Mouse (Mus musculus) right cerebral cortex, postnatal 25 days (tissue): ENCODE data around the gene Hspb9.

Experiments used
- DNase-seq: peaks from one replicate; pipeline ENCODE4 v3.0.0; 2022

Gene Hspb9

DNA sequence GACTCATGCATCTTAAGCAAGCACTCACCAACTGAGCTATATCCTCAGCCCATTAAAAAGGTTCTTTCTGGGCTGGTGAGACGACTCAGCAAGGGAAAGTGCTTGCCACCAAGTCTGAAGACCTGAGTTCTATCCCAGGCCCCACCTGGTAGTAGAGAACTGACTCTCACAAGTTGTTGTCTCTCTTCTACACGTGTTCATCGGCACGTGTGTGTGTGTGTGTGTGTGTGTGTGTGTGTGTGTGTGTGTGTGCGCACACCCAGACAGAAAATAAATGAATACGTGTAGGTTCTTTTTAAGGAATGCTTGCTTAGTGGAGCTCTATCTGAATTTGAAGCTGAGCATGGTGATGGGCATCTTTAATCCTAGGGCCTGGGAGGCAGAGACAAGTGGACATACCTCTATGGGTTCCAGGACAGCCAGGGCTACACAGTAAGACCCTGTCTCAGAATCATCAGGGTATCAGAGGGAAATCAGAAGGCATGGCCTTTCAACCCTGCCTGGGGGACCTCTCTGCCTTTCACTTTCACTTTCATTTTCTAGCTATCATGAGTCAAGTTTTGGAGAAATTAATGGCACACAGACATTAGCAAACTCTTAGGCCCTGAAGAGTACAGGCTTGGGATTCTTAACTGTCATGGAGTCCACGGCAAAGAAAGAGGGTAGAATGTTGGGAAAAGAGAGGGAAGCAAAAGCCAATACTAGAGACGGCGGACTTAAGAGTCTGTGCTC lies 21.6 kb downstream of the Hspb9 start:
- no peak for DNase-seq

DNA sequence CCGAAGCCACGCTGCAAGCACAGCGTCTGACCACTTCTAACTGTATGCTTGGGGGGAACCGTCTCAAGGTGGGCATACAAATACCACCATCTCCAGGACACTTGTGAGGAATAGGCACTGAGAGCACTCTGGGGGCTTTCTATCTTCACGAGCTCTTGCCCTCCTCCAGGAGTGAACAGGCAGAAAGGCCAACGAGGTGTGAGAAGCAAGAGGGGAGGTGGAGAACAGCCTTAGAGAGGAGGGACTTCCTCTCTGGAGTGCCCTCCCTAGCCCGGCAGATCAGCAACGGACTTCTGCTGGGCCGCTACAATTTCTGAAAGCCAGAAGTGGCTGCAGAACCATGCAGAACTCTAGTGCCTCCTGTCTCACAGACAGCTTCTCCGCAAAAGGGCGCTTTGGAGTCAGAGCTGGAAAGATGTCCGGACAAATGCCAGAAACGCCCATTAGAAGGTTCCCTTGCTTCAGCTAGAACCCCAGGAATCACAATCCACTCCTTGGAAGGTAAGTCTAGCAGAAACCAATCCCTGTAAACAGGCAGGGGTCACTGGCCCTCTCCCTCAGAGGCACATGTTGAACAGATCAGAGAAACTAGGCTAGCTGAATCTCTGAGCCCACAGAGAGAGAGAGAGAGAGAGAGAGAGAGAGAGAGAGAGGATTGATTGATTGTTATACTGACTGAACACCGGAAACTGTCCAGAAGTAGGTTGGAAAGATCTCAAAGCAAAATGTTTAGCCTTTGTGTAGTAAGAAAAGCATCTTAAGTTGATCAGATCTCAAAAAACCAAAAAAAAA lies 22.5 kb downstream of the Hspb9 start:
- DNase-seq, result no peak

DNA sequence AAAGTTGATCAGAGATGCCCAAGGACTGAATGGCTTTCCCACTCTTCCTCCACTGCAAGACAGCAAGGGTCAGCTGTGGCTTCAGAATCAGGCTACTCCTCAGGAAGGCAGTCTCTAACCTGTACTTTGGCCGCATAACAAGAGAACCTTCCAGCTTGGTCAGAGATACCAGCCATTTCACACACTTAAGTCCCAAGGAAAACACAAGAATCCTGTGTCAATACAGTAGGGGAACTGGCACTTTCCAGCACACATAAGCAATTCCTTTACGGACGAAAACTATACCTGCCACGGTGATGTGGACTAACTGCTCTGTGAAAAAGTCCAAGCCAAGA lies 23.1 kb downstream of the Hspb9 start:
- DNase-seq, result no peak

DNA sequence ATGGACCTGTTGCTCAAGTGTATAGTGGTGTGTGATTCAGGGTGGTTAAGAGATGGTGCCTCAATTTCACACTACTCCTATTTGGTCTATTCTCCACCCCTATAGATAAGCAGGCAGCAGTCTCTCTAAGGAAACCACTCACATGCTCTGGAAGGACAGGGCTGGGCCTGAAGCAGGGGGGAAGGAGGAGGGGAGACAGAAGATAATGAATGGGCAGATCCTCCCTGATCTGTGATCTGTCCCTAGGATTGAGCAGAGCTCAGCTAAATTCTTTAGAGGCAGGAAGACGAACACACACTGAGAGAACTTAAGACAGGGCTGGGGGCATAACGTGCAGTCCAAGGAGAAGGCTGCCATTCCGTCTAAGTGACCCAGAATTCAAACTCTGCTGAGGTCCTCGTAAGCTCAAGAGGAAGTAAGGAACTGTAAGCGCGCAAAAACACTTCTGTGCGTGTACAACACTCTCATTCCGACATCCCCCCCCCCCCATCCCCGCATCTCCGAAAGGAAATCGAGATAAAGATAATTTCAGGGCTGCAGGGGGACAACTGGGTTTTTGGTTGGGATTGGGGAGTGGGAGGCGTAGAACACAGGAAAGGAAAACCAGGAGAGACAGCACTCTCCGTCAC lies 23.6 kb downstream of the Hspb9 start:
- no peak for DNase-seq

DNA sequence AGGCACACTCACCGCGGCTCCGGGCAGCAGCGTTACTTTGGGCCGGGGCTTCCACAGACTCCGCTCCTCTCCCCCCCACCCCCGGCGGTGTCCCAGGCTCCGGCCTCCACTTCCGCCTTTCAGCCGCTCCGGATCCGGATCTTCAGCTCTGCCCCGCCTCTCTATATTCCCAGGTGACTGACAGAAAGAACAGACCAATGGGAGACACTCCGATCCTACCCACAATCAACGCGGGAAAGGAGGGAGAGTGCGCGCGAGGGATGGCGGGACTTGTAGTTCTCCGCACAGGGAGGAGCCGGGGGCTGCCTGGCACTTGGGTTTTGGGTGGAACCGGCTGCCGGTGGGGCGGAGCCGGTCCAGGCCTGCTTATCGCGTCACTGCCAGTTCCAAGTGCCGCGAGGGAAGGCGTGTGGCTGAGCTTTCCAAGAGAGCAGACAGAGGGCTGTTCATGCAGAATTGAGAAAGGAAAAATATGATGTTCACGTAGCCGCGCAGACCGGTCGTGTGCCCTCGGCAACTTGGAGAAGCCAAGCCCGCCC lies 24.5 kb downstream of the Hspb9 start, which contains the start of gene Rab5c:
Gene Rab5c, minus strand, starts transcription at position 150 of the 539 bp plus-strand sequence.
- peak; percentile 99 for DNase-seq

DNA sequence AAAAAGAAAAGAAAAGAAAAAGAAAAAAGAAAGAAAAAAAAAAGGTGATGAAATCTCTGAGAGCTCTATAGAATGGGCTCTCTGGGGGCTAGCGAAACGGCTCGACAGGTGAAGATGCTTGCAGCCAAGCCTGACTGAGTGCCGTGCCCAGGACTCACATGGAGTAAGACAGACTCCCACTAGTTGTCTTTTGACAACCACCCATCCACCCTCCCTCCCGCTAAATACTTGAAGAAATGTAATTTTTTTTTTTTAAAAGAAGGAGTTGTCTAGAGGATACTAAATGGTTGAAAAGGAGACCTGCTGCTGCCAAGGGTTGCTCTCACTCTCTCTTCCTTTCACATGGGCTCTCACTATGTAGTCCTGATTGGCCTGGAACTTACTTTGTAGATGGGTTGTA lies 25.1 kb downstream of the Hspb9 start:
- DNase-seq, result no peak

DNA sequence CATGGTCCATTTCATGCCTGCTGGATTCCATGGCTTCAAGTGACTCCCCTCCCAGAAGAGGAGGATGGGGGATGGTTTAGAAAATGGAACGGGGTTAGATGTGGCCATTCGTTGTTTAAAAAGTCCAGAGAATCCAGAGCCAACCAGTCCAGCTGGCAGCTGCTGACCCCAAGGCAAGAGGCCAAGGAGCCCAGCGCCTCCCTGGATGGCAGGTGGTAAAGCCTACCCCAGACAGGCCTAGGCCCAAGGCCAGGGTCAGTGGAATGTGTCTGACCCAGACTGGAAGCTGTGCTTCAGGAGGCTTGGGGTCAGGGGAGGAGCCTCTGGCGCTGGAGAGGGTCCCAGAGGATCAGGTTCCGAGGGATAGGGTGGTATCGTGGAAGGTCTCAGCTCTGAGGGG lies 27.7 kb downstream of the Hspb9 start:
- no peak for DNase-seq

DNA sequence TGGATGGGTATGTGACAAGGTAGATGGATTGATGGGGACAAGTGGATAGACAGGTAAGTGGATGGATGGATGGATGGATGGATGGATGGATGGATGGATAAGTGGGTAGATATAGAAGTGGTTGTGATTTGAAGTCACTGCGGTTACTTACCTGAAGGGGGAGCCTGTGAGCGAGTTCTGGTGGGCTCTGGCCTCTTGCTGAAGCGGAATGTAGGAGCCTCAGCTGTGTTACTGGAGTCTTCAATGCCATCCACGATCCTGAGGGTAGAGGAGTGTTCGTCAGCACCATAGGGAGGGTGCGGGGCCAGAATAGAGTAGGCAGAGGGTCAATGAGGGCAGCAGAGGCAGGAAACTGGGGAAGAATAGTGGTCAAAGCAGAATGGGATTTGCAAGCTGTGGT lies 31.4 kb downstream of the Hspb9 start:
- peak; percentile 36 for DNase-seq

DNA sequence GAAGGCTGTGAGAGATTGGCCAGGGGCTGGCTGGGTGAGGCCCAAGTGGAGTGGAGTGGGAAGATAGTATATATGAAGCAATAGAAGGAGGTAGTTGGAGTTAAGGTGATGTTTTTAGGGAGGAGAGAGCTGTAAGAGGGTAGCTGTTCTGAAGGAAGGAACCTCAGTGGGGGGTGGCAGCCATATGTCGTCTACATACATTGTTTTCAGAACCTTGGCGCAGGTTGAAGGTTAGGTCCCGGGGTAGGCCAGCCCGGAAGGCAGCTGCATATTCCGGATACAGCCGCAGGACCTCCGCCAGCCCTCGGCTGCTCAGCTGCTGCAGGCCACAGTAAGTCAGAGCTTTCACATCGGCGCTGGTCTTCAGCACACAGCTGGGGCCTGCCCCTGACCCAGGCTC lies 32.9 kb downstream of the Hspb9 start:
- DNase-seq, result no peak

DNA sequence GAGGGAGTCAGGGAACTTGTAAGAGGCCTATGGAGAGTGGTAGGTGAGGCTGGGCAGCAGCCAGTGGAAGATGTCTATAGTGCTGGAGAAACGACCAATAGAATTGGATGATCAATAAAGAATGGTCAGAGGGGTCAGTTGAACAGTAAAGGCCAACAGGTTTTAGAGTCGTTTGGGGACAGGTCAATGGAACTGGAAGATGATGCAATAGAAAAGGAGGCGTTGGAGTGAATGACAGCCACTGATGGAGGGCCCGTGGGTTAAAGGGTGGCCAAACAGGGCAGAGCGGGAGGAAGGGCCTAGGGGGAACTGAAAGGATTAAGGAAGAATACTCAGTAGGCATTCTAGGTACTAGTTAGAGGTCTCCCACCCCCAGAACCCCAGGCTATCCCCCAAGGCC lies 33.5 kb downstream of the Hspb9 start:
- DNase-seq, result no peak

DNA sequence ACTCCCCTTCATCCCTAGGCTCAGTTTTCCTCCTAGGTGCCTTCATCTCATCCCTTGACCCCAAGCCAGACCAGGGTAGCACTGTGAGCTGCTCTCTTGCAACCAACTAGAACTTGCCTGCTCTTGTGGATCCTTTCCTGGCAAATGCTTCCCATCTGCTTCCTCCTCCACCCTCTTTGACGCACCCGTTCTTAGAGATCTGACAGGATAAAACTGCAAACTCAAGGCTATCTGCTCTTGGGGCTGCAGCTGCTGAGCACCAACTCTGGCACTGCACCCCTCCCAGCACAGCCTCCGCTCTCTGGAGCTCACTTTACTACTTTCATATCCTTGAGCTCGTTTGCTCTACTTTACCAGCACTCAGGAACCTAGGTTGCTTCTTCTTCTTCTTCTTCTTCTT lies 35.0 kb downstream of the Hspb9 start:
- DNase-seq, result no peak

DNA sequence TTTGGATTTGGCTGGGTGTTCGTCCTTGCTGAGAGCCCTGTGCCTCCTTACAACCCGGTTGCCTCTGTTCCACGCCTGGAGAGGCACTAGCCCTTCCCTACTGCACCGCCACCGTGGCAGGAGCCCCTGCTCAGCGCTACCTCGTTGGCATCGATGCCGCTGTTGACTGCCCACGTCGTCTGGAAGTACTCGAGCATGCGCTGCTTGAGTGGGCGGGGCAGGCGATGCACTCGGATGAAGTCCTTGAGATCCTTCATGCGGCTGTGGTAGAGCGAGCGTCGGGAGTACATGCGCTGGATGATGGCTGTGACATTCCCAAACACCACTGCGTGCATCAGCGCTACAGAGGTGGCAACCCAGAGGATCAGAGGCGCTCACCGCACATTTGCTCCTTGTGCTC lies 35.8 kb downstream of the Hspb9 start:
- peak; percentile 47 for DNase-seq

DNA sequence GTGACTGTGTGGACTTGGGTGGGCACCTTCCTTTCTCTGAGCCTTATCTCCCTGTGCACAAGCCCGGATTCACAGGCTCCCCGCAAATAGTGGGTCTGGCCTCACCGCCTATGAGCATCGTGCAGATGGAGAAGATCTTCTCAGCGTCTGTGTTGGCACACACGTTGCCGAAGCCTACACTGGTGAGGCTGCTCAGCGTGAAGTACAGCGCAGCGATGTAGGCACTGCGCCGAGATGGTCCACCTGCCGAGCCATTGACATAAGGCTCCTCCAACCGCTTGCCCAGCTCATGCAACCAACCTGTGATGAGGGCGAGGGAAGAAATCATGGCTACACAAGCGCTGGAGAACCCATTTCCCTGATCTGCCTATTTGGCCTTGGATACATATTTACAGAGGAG lies 36.5 kb downstream of the Hspb9 start:
- DNase-seq, result peak; percentile 52

DNA sequence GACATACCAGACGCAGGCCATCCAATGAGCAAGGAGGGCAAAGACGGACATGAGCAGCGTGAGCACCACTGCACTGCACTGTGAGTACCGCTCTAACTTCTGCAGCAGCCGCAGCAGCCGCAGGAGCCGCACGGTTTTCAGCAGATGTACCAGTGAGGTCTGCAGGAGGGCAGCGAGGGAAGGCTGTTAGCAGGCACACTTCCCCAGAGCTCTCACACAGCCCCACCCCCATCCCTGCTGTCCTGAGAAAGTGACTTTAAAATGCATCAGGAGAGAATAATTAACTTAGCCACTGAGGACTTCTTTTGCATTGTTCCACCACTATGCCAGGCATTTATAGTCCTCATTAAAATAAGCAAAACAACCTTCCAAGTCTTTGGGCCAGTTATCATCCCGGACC lies 38.6 kb downstream of the Hspb9 start:
- no peak for DNase-seq

DNA sequence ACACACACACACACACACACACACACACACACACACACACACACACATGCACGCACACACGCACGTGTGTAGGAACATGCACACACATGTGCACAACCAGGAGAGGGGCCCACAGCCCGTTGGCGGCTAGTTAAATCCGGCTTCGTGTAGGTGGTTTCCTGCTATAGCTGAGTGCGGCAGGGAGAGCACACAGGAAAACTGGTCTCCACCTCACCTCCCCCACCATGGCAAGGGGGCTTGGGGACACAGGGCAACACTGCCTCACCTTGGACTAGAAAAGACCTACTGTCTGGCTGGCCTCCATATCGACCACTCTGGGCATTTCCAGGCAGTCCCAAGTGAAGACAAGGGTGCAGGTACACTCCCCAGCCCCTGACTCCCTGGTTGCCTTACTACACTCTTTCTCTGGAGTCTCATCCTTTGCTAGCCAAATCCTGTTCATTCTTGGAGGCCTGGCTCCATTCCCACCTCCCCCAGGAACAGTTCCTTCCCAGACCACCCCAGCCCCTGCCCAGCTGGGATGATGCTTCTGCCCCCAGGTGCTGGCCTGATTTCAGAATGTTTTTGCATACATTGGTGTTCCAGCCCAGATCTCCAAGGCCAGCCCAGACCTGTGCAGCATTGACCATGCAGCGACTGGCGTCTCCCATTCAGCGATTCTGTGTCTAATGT lies 40.5 kb downstream of the Hspb9 start:
- DNase-seq, result peak; percentile 73

DNA sequence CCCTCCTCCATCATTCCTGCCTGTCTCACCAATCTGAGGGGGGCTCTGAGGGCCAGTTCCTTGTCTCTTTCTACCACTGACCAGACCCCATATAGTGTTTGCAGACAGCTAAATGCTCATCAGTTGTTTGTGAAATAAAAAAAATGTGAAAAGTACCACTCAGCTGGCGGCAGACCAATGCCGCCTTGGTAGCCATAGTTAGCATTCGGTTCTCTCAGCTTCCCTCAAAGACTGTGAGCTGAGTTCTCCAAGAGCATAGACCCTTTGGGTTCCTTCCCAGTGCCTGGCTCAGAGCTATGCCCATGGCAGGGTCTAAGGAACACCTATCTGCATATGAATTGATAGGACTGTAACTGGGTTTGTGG lies 41.0 kb downstream of the Hspb9 start:
- peak; percentile 45 for DNase-seq

DNA sequence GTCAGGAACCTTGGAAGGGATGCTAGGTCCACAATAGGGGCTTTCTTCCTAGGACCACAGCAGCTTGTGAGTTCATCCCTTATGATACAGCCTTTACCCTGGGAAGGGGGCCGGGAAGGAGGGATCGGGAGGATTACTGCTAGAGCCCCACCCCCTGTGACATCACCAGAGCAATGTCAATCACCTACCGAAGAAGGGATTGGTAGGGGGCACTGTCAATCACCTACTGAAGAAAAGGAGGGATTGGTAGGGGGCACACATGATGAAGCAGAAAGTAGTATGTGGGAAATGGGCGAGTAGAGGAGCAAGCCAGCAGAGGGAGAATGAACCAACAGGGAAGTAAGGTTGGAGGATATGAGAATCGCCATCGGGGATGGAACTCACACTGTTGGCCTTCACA lies 42.8 kb downstream of the Hspb9 start:
- DNase-seq, result no peak

DNA sequence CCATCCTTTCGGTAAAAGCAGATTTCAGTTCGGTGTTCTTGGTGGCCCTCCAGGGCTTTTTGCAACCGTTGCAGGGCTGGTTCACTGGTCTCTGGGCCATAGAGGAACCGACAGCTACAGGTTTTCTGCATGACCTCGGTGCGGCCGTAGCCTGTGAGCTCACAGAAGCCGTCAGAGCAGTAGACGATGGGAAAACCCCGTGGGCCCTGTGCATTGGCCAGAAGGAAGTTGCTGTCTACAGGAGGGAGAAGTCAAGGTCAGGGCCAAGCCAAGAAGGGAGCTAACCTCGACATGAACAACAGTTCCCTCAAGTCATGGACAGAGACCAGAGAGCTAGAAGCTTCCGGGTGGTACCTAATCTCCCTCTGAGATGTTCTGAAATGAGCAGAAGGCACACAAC lies 43.9 kb downstream of the Hspb9 start:
- DNase-seq, result no peak

DNA sequence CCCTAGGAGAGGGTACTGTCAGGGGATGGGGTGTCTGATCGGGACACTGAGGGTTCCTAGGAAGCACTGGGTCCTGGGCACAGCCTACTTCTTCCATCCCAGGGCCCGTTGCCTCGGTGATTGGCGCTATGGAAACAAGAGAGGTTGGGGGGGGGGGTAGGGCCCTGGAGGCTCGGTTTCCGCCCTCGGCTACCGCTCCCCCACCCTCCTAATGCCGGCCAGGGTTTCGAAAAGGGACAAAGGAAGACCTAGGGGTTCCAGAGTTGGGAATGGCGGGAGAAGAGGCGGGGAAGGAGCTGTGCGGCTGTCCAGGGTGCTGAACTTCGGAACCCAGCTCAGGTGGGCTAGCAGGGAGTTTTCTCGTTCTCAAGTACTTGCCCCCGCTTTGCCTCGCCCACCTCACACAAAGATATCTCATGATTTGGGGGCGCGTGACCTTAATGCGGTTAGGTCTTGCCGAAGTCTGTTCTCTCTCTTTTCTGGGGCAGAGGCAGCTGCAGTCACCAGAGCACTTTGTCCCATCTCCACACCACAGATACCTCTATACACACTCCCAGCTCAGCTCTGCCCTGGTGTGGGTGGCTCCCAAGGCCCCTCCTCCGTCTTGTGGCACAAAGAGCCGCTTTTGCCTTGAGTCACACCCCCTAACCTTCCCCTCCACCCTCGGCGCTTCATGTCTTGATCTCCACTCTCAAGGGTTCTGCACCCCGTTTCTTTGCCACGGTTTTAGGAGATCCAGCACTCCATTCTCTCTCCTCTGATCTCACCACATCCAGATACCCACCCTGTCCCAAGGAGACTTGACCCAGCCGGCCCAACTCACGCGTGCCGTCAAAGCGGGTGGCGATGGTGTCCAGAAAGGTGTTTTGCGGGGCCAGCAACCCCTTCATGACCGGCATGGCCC lies 45.3 kb downstream of the Hspb9 start:
- peak; percentile 26 for DNase-seq

DNA sequence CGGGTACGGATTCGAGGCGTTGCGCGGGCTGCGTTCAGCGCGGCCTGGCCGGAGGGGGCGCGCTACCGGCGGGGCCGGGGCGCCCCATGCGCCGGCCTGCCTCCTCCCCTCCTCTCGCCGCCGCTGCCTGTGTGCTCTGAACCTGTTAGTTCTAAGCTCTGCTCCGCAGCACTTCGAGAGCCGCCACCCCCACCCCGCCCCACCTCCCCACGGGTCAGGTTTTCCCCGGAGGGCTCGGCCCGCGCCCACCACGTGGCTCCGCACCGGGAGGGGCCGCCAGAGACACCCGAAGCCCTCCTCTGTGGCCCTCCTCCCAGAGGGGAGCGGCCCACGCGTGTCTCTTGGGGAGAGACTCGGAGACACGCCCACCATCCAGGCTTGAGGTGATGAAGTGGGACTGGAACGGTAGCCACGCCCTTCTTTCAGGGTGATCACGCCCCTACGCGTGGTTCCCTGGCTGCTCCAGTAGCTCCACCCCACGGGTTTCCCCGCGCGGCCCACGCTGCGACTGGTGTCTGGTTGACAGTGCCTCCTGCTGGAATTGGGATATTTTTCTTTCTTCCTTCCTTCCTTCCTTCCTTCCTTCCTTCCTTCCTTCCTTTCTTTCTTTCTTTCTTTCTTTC lies 46.1 kb downstream of the Hspb9 start, which contains the start of gene Kcnh4:
Gene Kcnh4, minus strand, starts transcription at position 332 of the 623 bp plus-strand sequence.
- peak; percentile 84 for DNase-seq

DNA sequence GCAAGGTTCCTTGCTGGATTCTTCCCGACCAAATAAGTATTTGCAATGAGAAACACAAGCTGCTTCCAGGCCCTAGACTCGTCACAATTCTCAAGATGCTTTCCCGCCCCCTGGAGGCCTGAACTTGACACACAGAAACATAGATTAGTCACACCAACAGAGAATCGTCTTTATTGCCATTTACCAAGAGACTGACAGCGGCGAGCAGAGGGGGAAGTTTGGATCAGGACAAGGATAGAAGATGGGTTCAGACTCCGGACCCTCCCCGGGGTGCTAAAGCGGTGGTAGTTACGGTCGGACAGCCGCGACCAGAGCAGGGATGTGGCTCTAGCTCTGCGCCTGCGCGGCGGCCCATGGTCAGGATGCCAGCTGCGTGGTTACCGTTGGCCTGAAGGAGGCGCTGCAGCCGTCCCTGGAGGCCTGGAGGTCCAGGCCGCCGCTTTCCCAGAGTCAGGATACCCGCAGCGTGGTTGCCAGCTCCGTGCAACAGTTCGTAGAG lies 47.9 kb downstream of the Hspb9 start:
- peak; percentile 89 for DNase-seq
